Mouse (Mus musculus) monocyte, adult 2 months (primary cell): ENCODE data around the gene Hivep3.

Experiments used
- DNase-seq, 2 experiments: peaks; one replicate each; pipeline ENCODE4 v3.0.0; 2022; ENCODE audit warnings: low spot score in 2 of 2, low read depth in 1 of 2

Gene Hivep3

GRCm38 (mm10) chr4:119760820-119761219 lies 27.2 kb downstream of the Hivep3 start:
- DNase-seq, result no peak

- DNase-seq, result no peak
These were observed 28.0 kb downstream of the Hivep3 start for GRCm38 (mm10) chr4:119761459-119762121.

GRCm38 (mm10) chr4:119762171-119762570 lies 28.6 kb downstream of the Hivep3 start:
- DNase-seq, result no peak

GRCm38 (mm10) chr4:119768046-119768445 lies 34.5 kb downstream of the Hivep3 start:
- no peak for DNase-seq

- DNase-seq, result no peak
These were observed 42.3 kb downstream of the Hivep3 start for GRCm38 (mm10) chr4:119775913-119776312.

GRCm38 (mm10) chr4:119777146-119777545 lies 43.6 kb downstream of the Hivep3 start:
- DNase-seq, result no peak

GRCm38 (mm10) chr4:119779561-119780400 lies 46.2 kb downstream of the Hivep3 start:
- DNase-seq, result no peak

- no peak for DNase-seq
These were observed 47.3 kb downstream of the Hivep3 start for GRCm38 (mm10) chr4:119780881-119781280.

GRCm38 (mm10) chr4:119784959-119785358 lies 51.4 kb downstream of the Hivep3 start:
- DNase-seq, result no peak

GRCm38 (mm10) chr4:119786307-119786706 lies 52.7 kb downstream of the Hivep3 start:
- DNase-seq, result no peak

- no peak for DNase-seq
These were observed 53.1 kb downstream of the Hivep3 start for GRCm38 (mm10) chr4:119786721-119787120.

- no peak for DNase-seq
These were observed 55.2 kb downstream of the Hivep3 start for GRCm38 (mm10) chr4:119788746-119789145.

GRCm38 (mm10) chr4:119789495-119790148 lies 56.0 kb downstream of the Hivep3 start:
- DNase-seq, result no peak

- DNase-seq, result no peak
These were observed 65.3 kb downstream of the Hivep3 start for GRCm38 (mm10) chr4:119798891-119799290.

GRCm38 (mm10) chr4:119806556-119806955 lies 73.0 kb downstream of the Hivep3 start:
- no peak for DNase-seq

- DNase-seq, result no peak
These were observed 73.8 kb downstream of the Hivep3 start for GRCm38 (mm10) chr4:119807359-119807758.

GRCm38 (mm10) chr4:119809245-119809644 lies 75.7 kb downstream of the Hivep3 start:
- DNase-seq, result no peak

GRCm38 (mm10) chr4:119812775-119813174 lies 79.2 kb downstream of the Hivep3 start:
- no peak for DNase-seq

GRCm38 (mm10) chr4:119813500-119814184 lies 80.1 kb downstream of the Hivep3 start:
- DNase-seq, result no peak

GRCm38 (mm10) chr4:119814185-119815132 lies 80.9 kb downstream of the Hivep3 start:
- DNase-seq, result no peak
